Mouse (Mus musculus) neutrophil, adult 5-6 weeks (primary cell): ENCODE data around the gene Bmp8b. TPM values are rescaled to one million over a fixed set of nuclear protein-coding genes. Genes with fewer than 3 reads are reported as not detected.

ENCODE experiments used
- ATAC-seq: fragments of 151-379, 151-347 bp; 2 replicates; pipeline ENCODE4 v1.8.0; 2017; ENCODE audit warnings: mild to moderate bottlenecking, moderate TSS enrichment; ENCODE audit not compliant: insufficient number of reproducible peaks, poor library complexity, low FRiP score, severe bottlenecking; ENCODE audit errors: extremely low read depth
- total RNA-seq: library from RNA; stranded (forward); fragments of 200-1000 nt; gene quantifications from 2 replicates; pipeline ENCODE4 v1.2.3, GENCODE M21; 2017

Gene Bmp8b
- total RNA-seq, 1 experiment from 2014 or later: not detected

DNA sequence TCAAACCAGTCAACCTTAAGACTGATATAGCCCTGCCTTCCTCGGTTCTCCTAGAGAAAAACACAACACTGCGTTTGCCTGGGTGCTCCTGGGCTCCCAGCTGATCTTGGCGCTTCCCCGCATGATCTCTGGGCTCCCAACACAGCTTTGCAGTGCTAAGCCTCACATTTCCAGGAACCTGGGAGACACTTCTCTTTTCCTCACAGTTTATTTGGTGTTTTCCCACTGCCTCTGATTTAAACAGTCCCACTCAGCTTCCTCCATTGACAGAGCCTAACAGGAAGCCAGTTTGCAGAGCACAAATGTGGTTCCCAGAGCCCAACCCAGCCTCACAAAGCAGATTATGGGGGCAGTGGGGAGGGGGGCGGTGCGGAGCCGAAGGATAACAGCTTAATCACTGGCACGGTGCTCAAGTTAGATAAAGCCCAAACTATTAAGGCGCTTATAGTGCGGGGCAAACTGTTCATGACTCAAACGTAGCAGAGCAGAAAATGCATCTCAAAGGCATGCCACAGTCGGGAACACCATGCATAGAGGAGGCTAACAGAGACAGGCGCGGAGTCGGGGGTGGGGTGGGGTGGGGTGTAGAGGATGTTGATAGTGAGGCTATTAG is 57.4 kb downstream of the Bmp8b start:
- no peak for ATAC-seq

DNA sequence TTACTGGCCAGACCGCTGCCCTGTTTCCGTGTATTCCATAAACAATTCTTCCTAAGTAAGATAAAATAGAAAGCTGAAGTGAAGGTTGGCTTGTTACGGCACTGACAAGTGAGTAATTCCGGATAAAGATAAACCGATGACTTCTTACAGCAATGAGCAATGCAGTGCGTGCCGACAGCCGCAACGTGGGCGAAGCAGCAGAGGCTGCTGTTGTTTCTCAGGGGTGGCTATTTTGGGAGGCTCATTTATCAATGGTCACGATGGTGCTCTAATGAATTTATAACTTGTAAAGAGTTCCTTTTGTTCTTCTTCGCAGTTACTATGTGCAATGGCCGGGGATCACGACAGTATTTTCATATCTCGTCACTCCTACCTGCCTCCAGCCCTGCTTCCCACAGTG is 59.2 kb downstream of the Bmp8b start:
- ATAC-seq: no peak

DNA sequence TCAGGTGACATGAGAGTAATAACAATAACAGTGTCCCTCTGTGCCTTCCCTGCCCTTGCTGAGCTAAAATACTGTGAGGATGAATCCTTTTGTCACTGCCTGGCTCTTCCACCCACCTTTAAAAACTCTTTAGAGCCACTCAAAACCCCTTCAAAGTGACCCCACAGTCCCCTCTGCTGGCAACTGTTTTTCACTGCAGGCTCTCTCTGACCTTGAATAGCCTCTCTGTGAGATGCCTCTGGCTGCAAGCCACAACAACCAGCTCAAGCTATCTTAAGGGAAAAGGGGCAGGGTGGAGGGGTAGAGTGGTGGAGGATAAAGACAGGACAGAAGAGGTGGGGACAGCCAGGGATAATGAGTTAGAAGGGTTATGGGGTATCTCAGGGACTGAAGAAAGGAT is 66.8 kb downstream of the Bmp8b start:
- no peak for ATAC-seq

Other genes starting within 250 kb of the Bmp8b start
- 707 and 737 TPM in 2 replicates for gene Cap1, start 219.1 kb upstream of the Bmp8b start, total RNA-seq
- 0.58 and 0.86 TPM in 2 replicates for gene Mfsd2a, start 144.0 kb upstream of the Bmp8b start, total RNA-seq
- gene Mycl, start 109.5 kb upstream of the Bmp8b start, total RNA-seq: 0.37 and 0.70 TPM in 2 replicates
- 23.5 and 35.2 TPM in 2 replicates for gene Trit1, start 88.6 kb upstream of the Bmp8b start, total RNA-seq
- gene Oxct2b, start 11.1 kb downstream of the Bmp8b start, total RNA-seq: not detected in 2 replicates
- 18.6 and 22.6 TPM in 2 replicates for gene Ppie, start 34.8 kb downstream of the Bmp8b start, total RNA-seq
- gene Hpcal4, start 78.1 kb downstream of the Bmp8b start, total RNA-seq: not detected in 2 replicates
- gene Nt5c1a, start 96.3 kb downstream of the Bmp8b start, total RNA-seq: not detected in 2 replicates
- gene Heyl, start 128.4 kb downstream of the Bmp8b start, total RNA-seq: not detected in 2 replicates
- gene Pabpc4, start 157.2 kb downstream of the Bmp8b start, total RNA-seq: 34.4 and 40.0 TPM in 2 replicates
- gene Oxct2a, start 218.5 kb downstream of the Bmp8b start, total RNA-seq: not detected in 2 replicates
- not detected in 2 replicates for gene Bmp8a, start 238.1 kb downstream of the Bmp8b start, total RNA-seq